Mouse (Mus musculus) megakaryocyte progenitor cell, adult 5-6 weeks (primary cell): ENCODE measurements around the gene Zp3. TPM values are rescaled to one million over a fixed set of nuclear protein-coding genes. Genes with fewer than 3 reads are reported as not detected.
A peak's percentile ranks its signal among the peaks of the same experiment; 100 is the strongest.

Experiments used
- ATAC-seq: replicated peaks from 2 replicates; pipeline ENCODE4 v1.8.0; 2016; ENCODE audit warnings: mild to moderate bottlenecking, moderate TSS enrichment, inconsistent platforms; ENCODE audit not compliant: poor library complexity
- total RNA-seq, 2 experiments: library from RNA; stranded (forward) in 1 of 2; stranded (reverse) in 1 of 2; fragments of 157-497, 149-512 nt in 1 of 2; fragments of 200-1000 nt in 1 of 2; gene quantifications; 2 replicates each; pipeline versions ENCODE4 v1.2.3 to v1.2.4; 2015 to 2017

Gene Zp3
- total RNA-seq, 2 experiments from 2014 or later, result 0.10 TPM; not detected in 1

- ATAC-seq, result no peak
These were observed 18.8 kb upstream of the Zp3 start for GRCm38 (mm10) chr5:135960909-135961635.

DNA sequence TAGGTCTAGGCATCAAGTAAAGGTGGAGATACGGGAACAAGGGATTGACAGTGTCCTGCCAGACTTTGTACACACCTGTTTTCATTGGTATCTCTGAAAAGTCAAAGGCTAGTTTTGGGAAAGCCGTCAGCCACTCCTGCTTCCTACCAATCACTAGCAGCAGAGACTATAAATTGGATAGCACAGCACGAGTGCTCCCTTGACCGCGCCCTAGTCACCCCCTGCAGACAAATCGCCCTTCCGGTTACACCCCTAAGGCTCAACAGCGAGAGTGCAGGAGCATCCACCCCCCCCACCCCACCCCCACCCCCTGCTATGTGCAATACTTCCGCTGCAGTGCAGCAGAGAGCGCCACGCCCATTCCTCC is 17.8 kb upstream of the Zp3 start:
- ATAC-seq, result no peak

- ATAC-seq, result peak; percentile 80
These were observed 17.2 kb upstream of the Zp3 start for GRCm38 (mm10) chr5:135962492-135963279.

- ATAC-seq, result no peak
These were observed 16.6 kb upstream of the Zp3 start for GRCm38 (mm10) chr5:135963280-135963627.

DNA sequence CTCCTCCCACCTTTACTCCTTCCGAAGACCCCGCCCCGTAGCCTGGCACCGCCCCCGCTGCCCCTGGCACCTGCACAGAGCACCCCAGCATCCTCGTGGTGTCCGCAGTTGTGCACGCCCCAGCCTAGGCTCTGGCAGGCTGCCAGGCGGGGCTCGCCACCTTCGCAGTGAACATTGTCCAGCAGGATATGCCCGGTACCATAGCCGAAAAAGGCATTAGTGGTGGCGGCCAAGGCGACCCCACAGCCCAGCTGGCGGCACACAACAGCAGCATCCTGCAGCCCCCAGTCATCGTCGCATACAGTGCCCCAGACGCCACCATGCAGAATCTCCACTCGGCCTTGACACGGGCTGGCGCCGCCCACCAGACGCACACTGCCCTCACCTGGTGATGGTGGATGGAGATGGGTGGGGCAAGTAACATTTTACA is 14.4 kb upstream of the Zp3 start:
- no peak for ATAC-seq

GRCm38 (mm10) chr5:135966866-135967265 is 13.0 kb upstream of the Zp3 start:
- ATAC-seq, result no peak

DNA sequence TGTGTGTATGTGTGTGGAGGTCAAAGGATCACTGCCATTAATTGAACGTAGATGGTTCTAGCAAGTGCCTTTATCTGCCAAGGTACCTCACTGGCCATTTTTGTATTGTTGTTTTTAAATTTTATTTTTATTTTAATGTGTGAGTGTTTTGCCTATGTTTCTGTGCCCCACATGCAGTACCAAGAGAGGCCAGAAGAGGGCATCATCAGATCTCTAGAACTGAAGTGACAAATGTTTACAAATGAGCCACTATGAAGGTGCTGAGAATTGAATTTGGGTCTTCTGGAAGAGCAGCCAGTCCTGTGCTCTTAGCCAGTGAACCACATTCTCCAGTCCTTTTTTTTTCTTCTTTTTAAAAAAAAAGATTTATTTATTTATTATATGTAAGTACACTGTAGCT is 11.1 kb upstream of the Zp3 start:
- ATAC-seq, result peak; percentile 73

DNA sequence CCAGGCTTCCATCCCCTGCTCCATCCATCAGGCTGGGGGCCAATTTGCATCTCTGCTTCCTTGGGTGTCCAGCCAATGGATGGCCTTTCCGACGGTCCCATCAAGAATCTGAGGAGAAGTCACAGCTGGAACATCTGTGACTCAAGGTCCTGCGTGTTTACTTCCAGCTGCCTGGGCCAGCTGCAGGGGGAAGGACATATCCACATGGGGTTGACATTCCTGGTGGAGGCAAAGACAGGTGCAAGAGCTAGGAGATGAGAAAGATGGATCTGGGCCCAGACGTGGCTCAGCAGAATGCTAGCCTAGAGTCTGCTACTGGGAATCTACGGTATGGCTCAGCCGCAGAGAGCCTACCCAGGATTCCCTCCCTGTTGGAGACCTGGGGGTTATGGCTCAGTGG is 9.7 kb upstream of the Zp3 start:
- no peak for ATAC-seq

DNA sequence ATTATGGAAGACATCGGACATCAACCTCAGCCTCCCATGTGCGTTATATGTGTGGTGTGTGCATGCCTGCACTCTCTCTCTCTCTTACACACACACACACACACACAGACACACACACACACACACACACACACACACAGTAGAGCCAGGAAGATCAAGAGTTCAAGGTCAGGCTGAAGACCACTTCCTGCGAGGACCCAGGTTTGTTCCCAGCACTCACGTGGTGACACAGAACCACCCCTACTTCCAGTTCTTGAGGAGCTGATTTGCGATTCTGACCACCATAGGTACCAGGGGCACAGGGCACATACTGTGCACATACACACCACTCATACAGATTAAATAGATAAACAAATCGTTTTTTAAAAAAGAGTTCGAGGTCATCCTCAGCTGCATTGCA is 8.0 kb upstream of the Zp3 start:
- ATAC-seq, result no peak

GRCm38 (mm10) chr5:135974365-135974764 is 5.5 kb upstream of the Zp3 start, which contains the start of gene Ssc4d:
Gene Ssc4d (minus strand): TSS chr5:135974531.
- ATAC-seq, result no peak

- ATAC-seq, result no peak
These were observed 3.8 kb upstream of the Zp3 start for GRCm38 (mm10) chr5:135975893-135976668.

DNA sequence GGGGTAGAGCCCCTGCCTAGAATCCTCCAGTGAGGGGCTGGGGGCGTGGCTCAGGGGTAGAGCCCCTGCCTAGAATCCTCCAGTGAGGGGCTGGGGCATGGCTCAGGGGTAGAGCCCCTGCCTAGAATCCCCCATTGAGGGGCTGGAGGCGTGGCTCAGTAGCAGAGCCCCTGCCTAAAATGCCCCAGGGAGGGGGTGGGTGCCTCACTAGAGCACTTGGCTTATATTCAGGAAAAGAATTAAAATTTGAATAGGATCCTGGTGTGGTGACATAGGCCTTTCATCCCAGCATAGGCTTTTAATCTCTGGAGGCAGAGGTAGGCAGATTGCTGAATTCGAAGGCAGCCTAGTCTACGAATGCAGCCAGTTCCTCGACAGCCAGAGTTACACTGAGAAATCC is 518 bp upstream of the Zp3 start:
- ATAC-seq, result no peak

DNA sequence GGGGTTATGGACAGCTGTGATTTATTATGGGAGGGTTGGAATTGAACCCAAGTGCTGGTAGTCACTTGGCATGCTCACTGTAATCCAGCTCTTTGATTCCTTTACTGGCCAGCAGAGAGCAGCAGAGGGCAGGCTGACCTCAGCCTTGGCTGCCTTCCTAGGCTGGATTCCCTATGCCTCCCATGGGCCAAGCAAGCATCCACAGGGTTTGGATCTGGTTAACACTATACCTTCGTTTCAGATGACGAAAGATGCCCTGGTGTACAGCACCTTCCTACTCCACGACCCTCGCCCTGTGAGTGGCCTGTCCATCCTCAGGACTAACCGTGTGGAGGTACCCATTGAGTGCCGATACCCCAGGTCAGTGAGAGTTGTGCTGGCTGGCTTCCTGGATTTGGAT is 2.5 kb downstream of the Zp3 start:
- ATAC-seq, result peak; percentile 94

- no peak for ATAC-seq
These were observed 4.7 kb downstream of the Zp3 start for GRCm38 (mm10) chr5:135984546-135985044.

DNA sequence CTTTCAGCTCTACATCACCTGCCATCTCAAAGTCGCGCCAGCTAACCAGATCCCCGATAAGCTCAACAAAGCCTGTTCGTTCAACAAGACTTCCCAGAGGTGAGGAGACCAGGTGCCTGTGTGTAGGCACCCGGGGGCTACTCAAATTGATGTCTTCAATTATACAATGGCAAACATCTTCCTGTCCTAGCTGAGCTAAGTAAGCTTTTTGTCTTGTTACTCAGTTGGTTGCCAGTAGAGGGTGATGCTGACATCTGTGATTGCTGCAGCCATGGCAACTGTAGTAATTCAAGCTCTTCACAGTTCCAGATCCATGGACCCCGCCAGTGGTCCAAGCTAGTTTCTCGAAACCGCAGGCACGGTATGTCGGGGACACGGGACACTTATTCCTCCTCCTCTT is 7.3 kb downstream of the Zp3 start:
- ATAC-seq, result peak; percentile 60

DNA sequence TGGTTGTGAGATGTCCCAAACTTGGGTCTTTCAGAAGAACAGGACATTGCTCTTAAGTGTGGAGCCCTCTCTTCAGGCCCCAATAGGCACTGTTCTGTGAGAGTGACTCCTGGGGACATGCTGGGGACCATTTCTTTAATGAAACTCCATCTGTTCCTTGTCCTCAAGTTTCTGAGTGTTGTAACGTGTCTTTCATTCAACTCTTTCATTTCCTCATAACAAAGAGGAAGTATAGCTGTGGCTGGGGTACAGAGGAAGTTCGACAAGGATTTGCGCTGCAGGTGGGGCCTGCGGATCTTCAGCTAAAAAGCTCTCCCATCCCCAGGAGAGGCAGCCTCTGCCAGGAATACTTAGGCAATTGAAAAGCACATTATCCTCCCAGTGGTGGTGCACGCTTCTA is 10.7 kb downstream of the Zp3 start:
- peak; percentile 69 for ATAC-seq

DNA sequence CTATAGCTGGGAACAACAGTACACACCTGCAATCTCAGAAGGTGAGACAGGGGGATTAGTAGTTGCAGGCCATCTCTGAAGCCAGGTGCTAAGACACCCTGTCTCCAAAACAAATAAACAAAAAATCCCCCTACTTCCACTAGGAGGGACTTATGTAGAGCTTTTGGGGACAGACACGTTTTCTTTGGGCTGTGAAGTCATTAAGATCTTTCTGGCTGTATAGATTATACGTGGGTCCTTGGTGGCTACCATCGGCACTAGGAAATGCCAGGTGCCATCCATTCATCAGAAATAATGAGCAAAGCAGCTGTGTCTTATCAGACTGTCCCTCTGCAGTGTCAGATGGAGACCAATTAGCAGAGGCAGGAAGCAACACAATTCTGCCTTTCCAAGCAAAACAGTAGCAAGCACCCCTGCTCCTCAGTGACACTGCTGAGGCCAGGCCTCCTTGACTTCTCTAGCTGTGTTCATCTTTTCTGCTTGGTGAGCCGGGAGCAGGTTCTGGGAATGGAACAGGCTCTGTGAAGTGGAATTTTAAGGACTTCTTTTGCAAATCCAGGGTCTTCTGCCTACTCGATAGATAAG is 13.6 kb downstream of the Zp3 start:
- ATAC-seq, result no peak

GRCm38 (mm10) chr5:135994335-135994724 is 14.4 kb downstream of the Zp3 start:
- no peak for ATAC-seq

- ATAC-seq, result peak; percentile 98
These were observed 15.1 kb downstream of the Zp3 start, which contains the start of gene Dtx2 for GRCm38 (mm10) chr5:135994725-135995687. Gene Dtx2 (plus strand): TSS chr5:135994800.

DNA sequence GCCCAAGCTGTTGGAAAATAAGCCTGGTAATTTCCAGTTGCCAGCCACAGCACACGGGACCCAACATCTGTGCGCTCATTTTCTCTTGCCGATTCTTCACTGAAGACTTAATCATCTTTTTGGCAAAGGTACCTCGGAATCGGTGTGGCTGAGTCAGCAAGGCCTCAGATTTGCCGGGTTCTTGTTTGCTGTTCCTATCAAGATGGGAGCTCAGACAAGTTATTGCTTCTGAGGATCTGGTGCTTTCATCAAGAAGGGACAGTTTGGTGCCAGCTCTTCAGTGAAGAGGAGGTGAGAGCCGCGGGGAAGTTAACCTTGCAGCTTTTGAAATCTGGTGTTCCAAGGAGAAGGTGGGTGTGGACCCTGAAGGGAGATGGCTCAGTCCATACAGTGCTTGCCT is 16.3 kb downstream of the Zp3 start:
- ATAC-seq, result no peak
